Mouse (Mus musculus): ENCODE results near the gene Slc18b1.

Slc18b1 gene

DNA sequence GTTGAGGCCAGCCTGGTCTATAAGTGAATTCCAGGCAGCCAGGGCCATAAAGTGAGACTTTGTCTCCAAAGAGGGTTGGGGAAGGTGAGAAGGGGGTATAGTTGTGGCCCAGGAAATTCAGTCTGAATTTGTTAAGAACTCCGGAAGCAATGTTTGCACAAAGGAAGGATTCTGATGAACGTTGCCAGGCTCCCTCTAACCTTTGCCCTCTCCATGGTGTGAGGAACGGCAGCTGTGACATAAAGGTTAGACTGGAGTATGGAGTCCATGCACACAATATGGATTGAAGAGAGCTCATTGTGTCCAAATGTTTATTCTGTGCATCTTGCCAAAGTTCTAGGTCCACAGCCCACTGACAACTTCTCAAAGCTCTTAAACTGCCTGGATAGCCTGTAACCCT is 3.1 kb downstream of the Slc18b1 start:
- in situ Hi-C loops (cut with MboI; ENCODE audit: low pct_unique_long_range_greater_than_20kb in 1 of 2, low sequenced_read_pairs in 2 of 2, unreplicated experiment in 1 of 2) = loop anchor here (25.0 kb wide), 2 partner anchors 337 to 512 kb away; partner anchors contain the start of gene Stx7 (in 1 of the 2)

DNA sequence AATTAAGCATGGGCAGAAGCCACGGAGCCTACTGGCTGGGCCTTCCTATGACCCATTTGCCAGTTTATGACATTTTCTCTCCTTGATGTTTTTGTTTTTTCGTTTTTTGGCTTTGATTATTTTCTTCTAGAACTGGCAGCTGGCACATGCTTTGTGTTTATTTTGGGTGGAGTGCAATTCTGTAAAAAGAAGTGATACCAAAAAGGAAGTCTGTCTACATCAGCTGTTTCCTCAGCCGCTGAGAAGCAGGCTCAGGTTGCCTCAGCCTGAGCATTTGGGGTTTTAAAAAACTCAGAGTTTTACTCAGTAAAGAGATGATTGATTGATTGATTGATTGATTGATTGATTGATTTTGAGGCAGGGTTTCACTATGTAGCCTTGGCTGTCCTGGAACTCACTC is 6.1 kb downstream of the Slc18b1 start:
- in situ Hi-C loops (cut with MboI; ENCODE audit: low pct_unique_long_range_greater_than_20kb in 1 of 2, low sequenced_read_pairs in 2 of 2, unreplicated experiment in 1 of 2) = loop anchor here (25.0 kb wide), 2 partner anchors 334 to 509 kb away; partner anchors contain the start of gene Stx7 (in 1 of the 2)

DNA sequence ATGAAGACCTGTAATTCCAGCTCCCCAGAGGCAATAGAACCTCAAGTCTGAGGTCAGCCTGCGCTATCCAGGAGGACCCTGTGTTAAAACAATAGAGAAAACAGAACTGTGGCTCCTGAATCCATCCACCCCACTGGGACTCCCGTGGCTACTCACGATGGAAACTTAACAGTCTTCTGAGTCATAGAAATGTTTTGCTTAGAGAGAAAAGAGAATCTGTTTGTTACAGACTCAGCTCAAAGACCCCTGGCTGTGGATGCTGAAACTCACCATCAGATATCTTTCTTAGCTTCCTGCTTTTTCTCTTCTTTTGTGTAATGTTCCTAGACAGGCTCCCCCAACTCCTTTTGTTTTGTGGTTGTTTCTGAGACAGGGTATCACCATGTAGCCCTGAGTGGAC is 7.9 kb downstream of the Slc18b1 start:
- in situ Hi-C loops (cut with MboI; ENCODE audit: low pct_unique_long_range_greater_than_20kb in 1 of 2, low sequenced_read_pairs in 2 of 2, unreplicated experiment in 1 of 2) = loop anchor here (25.0 kb wide), 2 partner anchors 333 to 508 kb away; partner anchors contain the start of gene Stx7 (in 1 of the 2)

DNA sequence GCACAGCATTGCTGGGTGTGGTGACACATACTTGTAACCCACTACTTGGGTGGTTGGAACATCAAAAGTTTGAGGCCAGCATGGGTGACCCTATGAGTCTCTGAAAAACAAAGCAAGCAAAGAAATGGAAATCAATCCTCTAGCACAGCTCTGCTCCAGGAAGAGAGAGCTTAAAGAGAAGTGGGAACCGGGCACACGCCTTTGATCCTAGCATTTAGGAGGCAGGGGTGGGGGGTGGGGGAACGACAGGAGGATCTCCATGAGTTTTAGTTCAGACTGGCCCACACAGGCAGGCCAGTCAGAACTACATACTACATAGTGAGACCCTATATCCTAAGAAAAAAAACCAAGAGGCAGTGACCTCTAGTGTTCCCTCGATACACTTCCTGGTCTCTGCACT is 9.4 kb downstream of the Slc18b1 start:
- in situ Hi-C loops (cut with MboI; ENCODE audit: low pct_unique_long_range_greater_than_20kb in 1 of 2, low sequenced_read_pairs in 2 of 2, unreplicated experiment in 1 of 2) = loop anchor here (25.0 kb wide), 2 partner anchors 331 to 506 kb away; partner anchors contain the start of gene Stx7 (in 1 of the 2)

DNA sequence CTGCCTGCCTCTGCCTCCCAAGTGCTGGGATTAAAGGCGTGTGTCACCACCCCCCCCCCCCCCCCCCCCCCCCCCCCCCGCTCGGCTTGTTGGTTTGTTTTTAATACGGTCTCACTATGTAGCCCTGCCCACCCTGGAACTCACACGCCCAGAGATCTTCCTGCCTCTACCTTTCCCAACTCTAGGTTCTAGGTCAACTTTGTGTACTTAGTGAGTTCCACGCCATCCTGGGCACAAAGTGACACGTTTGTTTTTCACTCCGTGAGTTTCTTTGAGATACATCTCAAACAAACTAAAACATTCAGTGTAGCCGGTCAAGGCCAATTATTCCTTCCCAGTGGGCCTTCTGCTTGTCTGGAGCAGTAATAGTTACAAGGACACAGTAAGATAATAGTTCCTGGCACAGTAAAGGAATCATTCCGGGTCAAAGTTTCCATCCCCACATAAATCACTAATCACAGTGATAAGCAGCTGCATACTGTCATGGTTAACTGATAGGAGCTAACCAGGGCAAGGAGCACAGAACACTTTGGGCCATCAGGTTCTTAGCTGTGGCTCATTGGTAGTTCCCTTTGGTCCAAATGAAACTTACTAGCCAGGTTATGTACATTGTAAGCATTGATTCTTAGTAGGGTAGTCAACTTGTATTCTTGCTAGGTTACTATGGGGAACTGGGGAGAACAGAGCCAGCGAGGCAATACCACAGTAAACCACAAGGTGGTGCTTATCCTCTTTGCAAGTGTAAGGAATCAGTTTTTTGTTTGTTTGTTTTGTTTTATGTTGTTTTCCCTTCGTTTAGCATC is 15.1 kb downstream of the Slc18b1 start:
- in situ Hi-C loops (cut with MboI; ENCODE audit: low pct_unique_long_range_greater_than_20kb in 1 of 2, low sequenced_read_pairs in 2 of 2, unreplicated experiment in 1 of 2) = loop anchor here (10.0 to 25.0 kb wide), 3 partner anchors 293 to 500 kb away; partner anchors contain the start of genes Stx7 (in 1 of the 2), Taar8c (in 1 of the 2) and Taar9 (in 1 of the 2)

DNA sequence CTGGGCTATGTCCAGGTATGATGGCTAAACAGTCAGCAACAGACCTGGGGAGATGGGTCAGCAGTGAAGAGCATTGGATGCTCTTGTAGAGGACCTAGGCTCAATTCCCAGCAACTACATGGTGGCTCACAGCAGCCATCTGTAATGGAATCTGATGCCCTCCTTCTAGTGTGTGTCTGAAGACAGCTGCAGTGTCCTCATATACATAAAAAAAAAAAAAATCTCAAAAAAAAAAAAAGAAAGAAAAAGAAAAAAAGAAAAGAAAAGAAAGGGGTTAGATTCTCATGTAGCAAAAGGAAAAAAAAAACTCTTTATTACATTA is 15.6 kb downstream of the Slc18b1 start:
- in situ Hi-C loops (cut with MboI; ENCODE audit: low pct_unique_long_range_greater_than_20kb in 1 of 2, low sequenced_read_pairs in 2 of 2, unreplicated experiment in 1 of 2) = loop anchor here (10.0 to 25.0 kb wide), 3 partner anchors 292 to 500 kb away; partner anchors contain the start of genes Stx7 (in 1 of the 2), Taar8c (in 1 of the 2) and Taar9 (in 1 of the 2)

DNA sequence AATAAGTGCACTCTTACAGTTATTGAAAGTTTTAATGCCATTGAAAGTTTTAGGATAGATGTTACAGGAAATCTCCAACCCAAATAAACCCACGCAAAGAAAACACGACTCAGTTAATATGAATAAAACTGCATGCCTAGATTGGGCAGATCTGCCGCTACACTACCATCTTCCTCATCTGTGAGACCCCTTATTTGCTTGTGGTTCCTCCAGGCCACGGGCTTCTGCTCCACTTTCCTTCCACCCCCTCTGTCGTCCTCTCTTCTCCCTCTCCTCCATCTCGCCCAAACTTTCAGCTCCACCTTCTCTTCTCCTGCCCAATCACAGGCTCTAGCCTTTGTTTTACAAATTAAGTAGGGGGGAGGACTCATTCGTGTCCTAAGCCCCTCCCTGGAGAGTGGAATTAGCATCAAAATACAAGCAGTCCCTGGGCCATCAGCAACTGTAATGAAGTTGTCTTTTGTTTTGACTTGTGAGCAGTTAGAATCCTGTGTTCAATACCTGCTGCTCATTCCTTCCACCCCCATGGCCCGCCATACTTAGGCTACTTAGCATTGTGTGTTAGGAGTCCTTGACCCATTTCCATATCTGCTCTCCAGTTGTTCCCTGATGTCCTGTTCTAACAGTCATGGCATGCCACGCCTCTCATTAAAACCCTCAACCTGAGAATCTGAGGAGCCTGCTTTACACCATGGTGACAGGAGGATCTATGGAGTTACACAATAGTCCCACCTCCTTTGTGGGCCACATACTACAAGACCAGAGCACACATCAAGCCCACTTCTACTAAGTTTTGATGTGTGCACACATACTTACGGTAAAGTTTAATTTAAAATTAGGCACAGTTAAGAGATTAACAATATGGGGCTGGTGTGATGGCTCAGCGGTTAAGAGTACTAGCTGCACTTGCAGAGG is 16.3 kb downstream of the Slc18b1 start:
- in situ Hi-C loops (cut with MboI; ENCODE audit: low pct_unique_long_range_greater_than_20kb in 1 of 2, low sequenced_read_pairs in 2 of 2, unreplicated experiment in 1 of 2) = loop anchor here (10.0 to 25.0 kb wide), 3 partner anchors 292 to 499 kb away; partner anchors contain the start of genes Stx7 (in 1 of the 2), Taar8c (in 1 of the 2) and Taar9 (in 1 of the 2)

DNA sequence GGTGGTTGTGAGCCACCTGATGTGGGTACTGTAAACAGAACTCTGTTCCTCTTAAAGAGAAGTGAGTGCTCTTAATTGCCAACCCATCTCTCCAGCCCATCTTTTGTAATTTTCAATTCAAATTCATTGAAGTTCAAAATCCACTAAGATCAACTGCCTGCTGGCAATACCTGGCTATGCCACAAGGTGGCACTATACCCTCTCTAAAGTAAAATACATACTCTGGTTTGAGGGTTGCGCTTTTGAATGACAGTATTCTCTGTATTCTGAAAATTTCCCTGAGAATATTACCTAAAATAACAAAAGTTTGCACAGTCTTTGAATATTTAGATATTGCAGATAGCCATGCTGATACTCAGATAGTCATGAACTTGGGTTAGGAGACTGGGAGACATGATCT is 18.4 kb downstream of the Slc18b1 start:
- in situ Hi-C loops (cut with MboI; ENCODE audit: low pct_unique_long_range_greater_than_20kb in 1 of 2, low sequenced_read_pairs in 2 of 2, unreplicated experiment in 1 of 2) = loop anchor here (10.0 to 25.0 kb wide), 3 partner anchors 290 to 497 kb away; partner anchors contain the start of genes Stx7 (in 1 of the 2), Taar8c (in 1 of the 2) and Taar9 (in 1 of the 2)

DNA sequence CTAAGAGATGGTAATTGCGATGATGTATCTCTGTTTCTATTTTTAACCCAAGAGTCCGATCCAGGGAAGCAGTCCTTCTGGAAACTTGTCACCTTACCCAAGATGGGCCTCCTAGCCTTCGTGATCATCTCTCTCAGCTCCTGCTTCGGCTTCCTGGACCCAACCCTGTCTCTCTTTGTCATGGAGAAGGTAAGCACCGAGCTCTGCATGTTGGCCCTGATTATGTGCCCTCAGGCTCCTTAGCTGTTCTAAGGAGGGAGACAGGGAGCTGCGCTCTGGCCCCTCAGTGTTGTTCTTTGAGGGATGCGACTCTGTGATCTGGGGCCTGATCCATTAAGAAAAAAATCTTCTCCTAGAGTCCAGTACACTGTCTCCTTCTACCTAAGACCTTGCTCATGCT is 19.5 kb downstream of the Slc18b1 start:
- in situ Hi-C loops (cut with MboI; ENCODE audit: low pct_unique_long_range_greater_than_20kb in 1 of 2, low sequenced_read_pairs in 2 of 2, unreplicated experiment in 1 of 2) = loop anchor here (10.0 to 25.0 kb wide), 3 partner anchors 289 to 496 kb away; partner anchors contain the start of genes Stx7 (in 1 of the 2), Taar8c (in 1 of the 2) and Taar9 (in 1 of the 2)

DNA sequence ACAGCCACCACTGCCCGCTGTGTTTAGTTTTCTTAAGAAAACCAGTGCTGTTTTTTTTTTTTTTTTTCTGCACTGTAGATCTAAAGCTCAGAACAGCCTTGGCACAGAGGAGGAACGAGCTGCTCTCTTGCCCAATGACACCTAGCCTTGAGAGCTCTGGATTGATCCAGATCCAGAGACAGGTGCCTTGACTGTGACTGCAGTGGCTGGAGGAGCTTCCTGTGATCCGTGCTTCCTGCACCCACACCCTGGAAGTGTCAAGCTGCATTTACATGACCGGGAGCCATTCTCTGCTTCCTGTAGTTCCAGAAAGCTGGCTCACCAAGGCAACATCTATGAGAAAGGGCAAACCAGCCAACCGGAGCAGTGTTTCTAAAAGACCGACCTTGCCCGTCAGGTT is 29.7 kb downstream of the Slc18b1 start:
- in situ Hi-C loops (cut with MboI; ENCODE audit: low pct_unique_long_range_greater_than_20kb in 1 of 2, low sequenced_read_pairs in 2 of 2, unreplicated experiment in 1 of 2) = no loop called here

DNA sequence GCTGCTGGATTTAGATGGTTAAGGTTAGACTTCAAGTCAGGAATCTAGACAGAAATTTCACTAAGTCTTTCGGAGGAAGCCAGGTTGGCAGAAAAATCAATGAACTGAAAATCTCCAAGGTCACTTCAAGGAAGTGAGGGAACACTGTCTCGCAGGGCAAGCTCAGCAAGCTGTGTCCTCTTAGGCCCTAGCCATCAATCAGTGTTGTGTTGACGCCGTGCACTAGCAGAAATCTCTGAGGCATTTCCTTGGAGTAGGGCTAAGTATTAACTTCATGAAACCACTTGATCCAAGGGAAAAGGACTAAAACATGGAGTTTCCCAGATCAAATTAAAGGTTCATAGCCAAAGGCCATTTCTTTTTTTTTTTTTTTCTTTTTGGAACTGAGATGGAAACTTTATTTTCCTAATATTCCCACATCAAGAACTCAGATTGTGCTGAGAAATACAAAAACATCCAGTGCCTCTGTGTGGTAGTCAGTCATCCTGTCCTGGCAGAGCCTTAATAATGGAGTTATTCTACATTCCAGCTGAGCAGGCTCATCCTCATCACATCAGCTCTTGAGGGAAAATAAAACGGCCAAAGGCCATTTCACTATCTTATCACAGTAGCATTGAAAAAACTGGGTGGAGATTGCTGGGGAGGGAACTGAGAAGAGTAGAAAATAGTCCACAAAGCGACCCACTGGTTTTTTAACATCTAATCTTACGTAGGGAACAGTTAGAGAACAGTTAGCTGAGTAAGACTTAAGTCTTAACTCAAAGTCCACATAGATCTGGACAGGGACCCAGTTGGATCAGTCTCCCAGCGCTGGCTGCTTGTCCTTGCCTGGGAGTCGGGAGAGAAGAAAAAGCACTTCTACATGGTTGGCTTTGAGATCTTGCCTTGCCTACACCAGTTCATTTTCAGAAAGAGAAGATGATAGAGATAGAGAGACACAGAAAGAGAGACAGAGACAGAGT is 39.5 kb downstream of the Slc18b1 start:
- in situ Hi-C loops (cut with MboI; ENCODE audit: low pct_unique_long_range_greater_than_20kb in 1 of 2, low sequenced_read_pairs in 2 of 2, unreplicated experiment in 1 of 2) = no loop called here

DNA sequence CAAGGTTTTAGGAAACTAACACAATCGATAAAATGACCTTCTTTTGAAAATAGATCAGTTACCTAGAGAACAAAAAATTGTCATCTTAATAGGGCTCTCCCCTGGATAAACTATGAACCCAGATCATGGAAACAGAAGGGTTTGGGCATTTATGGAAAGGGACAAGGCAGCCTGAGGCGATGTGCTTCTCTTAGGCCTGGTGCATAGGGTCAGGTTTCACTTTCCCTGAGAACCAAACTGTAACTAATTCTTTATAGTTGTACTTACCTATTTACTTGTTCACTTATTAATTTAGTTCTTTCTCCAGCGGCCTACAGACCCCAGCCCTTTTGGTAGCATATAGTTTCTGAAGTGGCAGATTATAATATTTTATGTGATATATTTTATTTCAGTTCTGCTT is 40.3 kb downstream of the Slc18b1 start:
- in situ Hi-C loops (cut with MboI; ENCODE audit: low pct_unique_long_range_greater_than_20kb in 1 of 2, low sequenced_read_pairs in 2 of 2, unreplicated experiment in 1 of 2) = no loop called here

DNA sequence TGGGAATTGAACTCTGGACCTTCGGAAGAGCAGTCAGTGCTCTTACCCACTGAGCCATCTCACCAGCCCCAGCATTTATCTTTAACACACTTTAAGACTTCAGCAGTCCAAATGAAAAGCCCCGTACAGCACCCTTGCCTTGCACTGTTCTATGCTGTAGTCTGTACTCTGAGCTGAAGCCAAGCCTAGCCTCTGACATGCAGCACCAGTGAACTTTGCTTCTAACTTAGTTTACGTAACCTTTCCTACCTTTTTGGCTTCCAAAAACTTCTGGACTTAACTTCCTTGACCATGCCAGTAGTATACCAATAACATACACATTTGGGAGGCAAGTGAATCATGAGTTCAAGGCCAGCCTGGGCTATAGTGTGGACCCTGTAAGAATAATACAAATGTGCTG is 42.1 kb downstream of the Slc18b1 start:
- in situ Hi-C loops (cut with MboI; ENCODE audit: low pct_unique_long_range_greater_than_20kb in 1 of 2, low sequenced_read_pairs in 2 of 2, unreplicated experiment in 1 of 2) = no loop called here

DNA sequence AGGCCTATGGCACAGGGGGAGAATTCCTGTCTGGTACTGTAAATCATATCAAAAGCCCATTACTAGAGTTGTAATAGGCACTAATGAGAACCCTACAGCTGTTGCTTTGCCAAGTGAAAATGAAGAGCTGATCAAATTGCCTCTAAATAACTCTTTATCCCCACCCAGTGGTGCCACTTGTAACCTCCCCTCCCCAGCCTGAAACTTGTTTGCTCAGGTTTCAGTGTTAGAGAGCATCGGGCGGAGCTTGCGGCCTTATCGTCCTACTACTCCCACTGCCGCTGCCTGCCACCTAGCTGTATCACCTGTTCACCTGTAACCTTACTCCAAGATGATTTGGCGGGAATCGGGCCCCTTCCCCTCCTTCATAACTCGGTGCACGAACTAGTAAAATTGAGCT is 42.6 kb downstream of the Slc18b1 start:
- in situ Hi-C loops (cut with MboI; ENCODE audit: low pct_unique_long_range_greater_than_20kb in 1 of 2, low sequenced_read_pairs in 2 of 2, unreplicated experiment in 1 of 2) = no loop called here

DNA sequence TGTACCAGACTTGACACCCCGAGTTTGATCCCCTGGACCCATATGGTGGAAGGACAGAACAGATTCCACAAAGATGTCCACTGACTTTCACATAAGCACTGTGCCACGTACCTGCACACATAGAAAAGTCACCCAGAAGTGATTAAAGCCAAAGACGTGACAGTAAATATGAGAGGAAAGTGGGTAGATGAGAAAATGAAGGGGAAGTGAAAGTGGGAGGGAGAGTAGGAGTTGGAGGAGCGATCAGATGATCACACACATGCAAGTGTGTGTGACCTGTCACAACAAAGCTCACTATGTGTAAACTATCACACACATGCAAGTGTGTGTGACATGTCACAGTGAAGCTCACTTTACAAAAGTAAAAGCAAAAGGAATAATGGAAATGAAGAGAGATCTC is 43.7 kb downstream of the Slc18b1 start:
- in situ Hi-C loops (cut with MboI; ENCODE audit: low pct_unique_long_range_greater_than_20kb in 1 of 2, low sequenced_read_pairs in 2 of 2, unreplicated experiment in 1 of 2) = no loop called here

DNA sequence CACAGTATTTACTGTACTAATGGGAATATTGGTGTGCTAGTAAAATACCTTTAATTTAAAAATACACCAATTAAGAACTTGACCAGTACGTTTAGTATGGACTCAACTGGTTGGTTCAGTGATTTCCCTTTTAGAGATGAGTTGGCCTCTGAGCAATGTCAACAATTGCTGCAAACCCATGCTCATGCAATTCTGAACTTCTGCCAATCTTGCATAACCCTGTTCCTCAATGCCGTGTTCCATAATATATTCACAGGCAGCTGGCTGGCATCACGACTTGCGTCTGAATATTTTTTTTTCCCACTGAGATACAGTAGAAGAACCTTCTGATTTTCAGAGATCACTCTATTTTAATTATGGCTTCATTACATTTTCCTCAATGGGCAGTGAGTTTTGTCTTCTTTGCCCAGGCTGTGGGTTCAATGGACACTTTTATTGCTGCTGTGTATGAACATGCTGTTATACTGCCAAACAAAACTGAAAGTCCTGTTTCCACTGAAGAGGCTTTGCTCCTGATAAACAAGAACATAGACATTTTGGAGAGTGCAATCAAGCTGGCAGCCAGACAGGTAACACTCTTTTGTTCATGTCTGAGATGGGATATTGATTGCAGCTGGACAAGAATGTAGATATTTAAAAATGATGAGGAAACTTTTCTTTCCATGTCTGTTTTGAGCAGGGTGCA is 54.6 kb downstream of the Slc18b1 start, which contains the start of gene Vnn3:
Vnn3 (plus strand) TSS at position 235 of the 685 bp plus-strand sequence.
- in situ Hi-C loops (cut with MboI; ENCODE audit: low pct_unique_long_range_greater_than_20kb in 1 of 2, low sequenced_read_pairs in 2 of 2, unreplicated experiment in 1 of 2) = no loop called here

DNA sequence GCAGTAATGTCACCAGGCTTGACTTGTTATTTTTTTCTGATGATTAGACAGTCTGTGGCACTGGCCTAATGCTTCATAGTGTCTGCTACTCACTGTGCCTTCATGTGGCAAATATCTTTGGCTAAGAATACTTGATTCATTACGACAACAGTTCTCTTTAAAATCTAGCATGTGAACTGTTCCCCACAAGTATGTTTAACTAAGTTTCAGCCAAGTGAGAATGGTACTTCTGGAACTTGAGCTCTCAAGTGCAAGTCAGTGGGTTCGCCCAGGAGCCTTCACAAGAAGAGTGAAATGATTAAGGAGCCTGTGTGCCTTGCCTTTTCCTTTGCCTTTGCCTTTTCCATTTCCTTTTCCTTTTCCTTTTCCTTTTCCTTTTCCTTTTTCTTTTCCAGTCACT is 55.3 kb downstream of the Slc18b1 start:
- in situ Hi-C loops (cut with MboI; ENCODE audit: low pct_unique_long_range_greater_than_20kb in 1 of 2, low sequenced_read_pairs in 2 of 2, unreplicated experiment in 1 of 2) = no loop called here
